Mouse (Mus musculus): ENCODE results near the gene Olfr282.

- TF ChIP-seq CTCF (conservative IDR thresholded peaks at IDR 0.05; ENCODE audit: low read length), result no peak
- no peak for TF ChIP-seq POU5F1 (IDR thresholded peaks at IDR 0.05; ENCODE audit: borderline replicate concordance, low read length)
Observed at GRCm38 (mm10) chr15:98425188-98425587, 5.8 kb upstream of the Olfr282 start.

Measured in E14TG2a.4 (cell line).